10 mouse cellular contexts compared by ENCODE assay signal in genomic region chr1:57174289-57174890, GRCm38 (mm10).
DNase-seq lines count a peak whose midpoint lies in the region; ATAC-seq and TF ChIP-seq lines count a peak whose summit lies in the region.
"Had no signal": no experiment of that assay in that cellular context is flagged by ENCODE, and none has a peak within 500 bp of the region (broad histone marks: within the 10 kb centered on the region; RNA-seq: fewer than 3 reads in every experiment).

No protein-coding gene starts in this region.

- no peak overlapping the region for H3K9ac ChIP-seq in embryonic facial prominence, embryonic 12.5 days
- H3K9ac ChIP-seq: lung, embryonic 15.5 days had no signal

- H3K4me1 ChIP-seq in lung, adult 2 months (ENCODE audit: control insufficient read depth, insufficient read depth, low read length), result no peaks in the 10 kb centered on the region
- H3K4me1 ChIP-seq in embryonic facial prominence, embryonic 12.5 days, result 0 out of 2 replicates have a peak, but pooled peaks cover 4% of the 10 kb centered on the region

- no peaks in the 10 kb centered on the region for H3K36me3 ChIP-seq in embryonic facial prominence, embryonic 12.5 days
- H3K36me3 ChIP-seq: lung, embryonic 15.5 days had no signal

- H3K9me3 ChIP-seq in embryonic facial prominence, embryonic 12.5 days, result no peaks in the 10 kb centered on the region
- H3K9me3 ChIP-seq: lung, embryonic 15.5 days had no signal

- 43% methylated on average over 10 of the region's 10 CpGs for WGBS in lung, adult 2 months
- 51% methylated on average over 10 of the region's 10 CpGs for WGBS in embryonic facial prominence, embryonic 12.5 days

- no peak overlapping the region for H3K27ac ChIP-seq in embryonic facial prominence, embryonic 12.5 days
- H3K27ac ChIP-seq: lung, embryonic 15.5 days had no signal

- no peak for TF ChIP-seq CTCF in lung, adult 2 months (IDR thresholded peaks at IDR 0.05; ENCODE audit: insufficient read depth, low read length)

- no peak for TF ChIP-seq POLR2A in lung, adult 2 months (IDR thresholded peaks at IDR 0.05; ENCODE audit: borderline replicate concordance, extremely low read depth, low read depth, low read length)

- ATAC-seq in embryonic facial prominence, embryonic 12.5 days (ENCODE audit: insufficient number of reproducible peaks, insufficient read depth, low FRiP score, low TSS enrichment), result 0 out of 2 replicates have a peak, but pooled peaks have one; percentile 41
- ATAC-seq: inflammation-experienced regulatory T-cells, adult 6 months had no signal

- no peak overlapping the region for H3K4me2 ChIP-seq in embryonic facial prominence, embryonic 12.5 days (replicated peaks)
- H3K4me2 ChIP-seq: lung, embryonic 15.5 days had no signal

- no peak overlapping the region for H3K4me3 ChIP-seq in lung, adult 2 months (replicated peaks; ENCODE audit: extremely low read depth, low read depth, low read length)
- no peak overlapping the region for H3K4me3 ChIP-seq in embryonic facial prominence, embryonic 12.5 days
- H3K4me3 ChIP-seq: lung, embryonic 15.5 days had no signal

- H3K27me3 ChIP-seq in embryonic facial prominence, embryonic 12.5 days, result no peaks in the 10 kb centered on the region
- H3K27me3 ChIP-seq: lung, embryonic 15.5 days had no signal

- peak; percentile 11 to 21 for DNase-seq in adrenal gland, adult (ENCODE audit: inconsistent age in 2 of 2, low spot score in 1 of 2)
- no peak for DNase-seq in adrenal gland, postnatal 4 days (ENCODE audit: low spot score in 2 of 2)
- peak; percentile 24 for DNase-seq in lung, postnatal 10 days
- no peak for DNase-seq in lung, adult 2 months
- peak; percentile 5 to 32 for DNase-seq in lung, postnatal 4 days
- no peak for DNase-seq in kidney, adult 18-20 months
- DNase-seq in yolk sac, embryonic 10.5 days (ENCODE audit: low spot score), result no peak

Comparison
In these comparisons a context has a peak if more than half of its experiments do, and no peak if none do; other contexts are left out.
1. DNase-seq: peak in adrenal gland, adult (2 of 2), lung, postnatal 10 days (single experiment) and lung, postnatal 4 days (2 of 2); none in adrenal gland, postnatal 4 days (0 of 2), lung, adult 2 months (single experiment), kidney, adult 18-20 months (single experiment) and yolk sac, embryonic 10.5 days (single experiment).